Mouse (Mus musculus) heart, adult 10 weeks (tissue): ENCODE data around the gene Gm17361. TPM values are rescaled to one million over a fixed set of nuclear protein-coding genes. Genes with fewer than 3 reads are reported as not detected.

Experiments
- polyA plus RNA-seq: library from polyadenylated mRNA; stranded (reverse); fragments of 350-450 nt; fragmentation: Illumina TruSeq; extraction: RNeasy Lipid Tissue Mini Kit (QIAGEN cat#74804); gene quantifications from one replicate; pipeline ENCODE4 v1.2.3, GENCODE M21; 2014; ENCODE audit warnings: low read depth, low replicate concordance

Gene Gm17361
- polyA plus RNA-seq = not detected

DNA sequence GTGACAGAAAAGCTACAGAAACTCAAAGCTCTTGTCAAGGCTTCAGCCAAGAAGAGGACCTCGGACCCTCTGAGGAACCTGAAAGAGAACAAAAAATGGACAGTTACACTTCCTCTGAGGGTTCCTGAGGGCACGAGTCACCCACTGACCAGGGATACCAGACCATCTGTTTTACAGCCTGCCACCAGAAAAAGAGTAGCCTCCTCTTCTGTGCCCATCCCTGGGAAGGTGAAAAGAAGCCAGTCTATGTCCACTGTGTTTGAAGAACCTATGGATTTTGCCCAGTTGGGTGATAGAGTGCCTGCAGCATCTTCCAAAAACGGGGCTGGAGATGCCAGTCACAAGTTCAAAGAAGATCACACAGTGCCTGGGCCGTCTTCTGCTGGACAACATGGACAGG, at the start of gene Gm17361:
Gene Gm17361 (plus strand): TSS at position 301 of the 400 bp plus-strand sequence.

